Mouse (Mus musculus): Measurements from ENCODE around the gene Cdc42bpb. TPM values are rescaled to one million over a fixed set of nuclear protein-coding genes. Genes with fewer than 3 reads are reported as not detected.
A peak's percentile ranks its signal among the peaks of the same experiment; 100 is the strongest.

Cdc42bpb gene
- under 1 TPM; 0.32 to 0.43 TPM for polyA plus RNA-seq (2017; shearing (Covaris generic))

GRCm38 (mm10) chr12:111377376-111377973, at the start of gene Cdc42bpb:
Cdc42bpb (minus strand) TSS chr12:111377718.
- no peak for ATAC-seq

- peak; percentile 43 for ATAC-seq
These were observed 48.4 kb upstream of the Cdc42bpb start for GRCm38 (mm10) chr12:111425789-111426460.

- ATAC-seq, result no peak
These were observed 47.7 kb upstream of the Cdc42bpb start for GRCm38 (mm10) chr12:111425258-111425657.

GRCm38 (mm10) chr12:111424547-111424946, 47.0 kb upstream of the Cdc42bpb start:
- no peak for ATAC-seq

GRCm38 (mm10) chr12:111423570-111424129, 46.1 kb upstream of the Cdc42bpb start:
- ATAC-seq, result no peak

- no peak for ATAC-seq
These were observed 45.3 kb upstream of the Cdc42bpb start for GRCm38 (mm10) chr12:111422852-111423251.

GRCm38 (mm10) chr12:111420946-111421709, 43.6 kb upstream of the Cdc42bpb start:
- ATAC-seq, result no peak

GRCm38 (mm10) chr12:111419918-111420317, 42.4 kb upstream of the Cdc42bpb start:
- ATAC-seq, result no peak

- no peak for ATAC-seq
These were observed 39.6 kb upstream of the Cdc42bpb start, which contains the start of gene Exoc3l4 for GRCm38 (mm10) chr12:111416921-111417779. Exoc3l4 (plus strand) TSS chr12:111417017.

- no peak for ATAC-seq
These were observed 35.8 kb upstream of the Cdc42bpb start for GRCm38 (mm10) chr12:111413300-111413699.

GRCm38 (mm10) chr12:111412581-111413284, 35.2 kb upstream of the Cdc42bpb start:
- no peak for ATAC-seq

- no peak for ATAC-seq
These were observed 34.3 kb upstream of the Cdc42bpb start for GRCm38 (mm10) chr12:111411631-111412355.

- ATAC-seq, result no peak
These were observed 32.1 kb upstream of the Cdc42bpb start for GRCm38 (mm10) chr12:111409583-111409982.

- ATAC-seq, result no peak
These were observed 29.1 kb upstream of the Cdc42bpb start, which contains the start of gene Lbhd2 for GRCm38 (mm10) chr12:111406622-111407021. Lbhd2 (plus strand) TSS chr12:111406809.

GRCm38 (mm10) chr12:111404880-111405279, 27.4 kb upstream of the Cdc42bpb start:
- no peak for ATAC-seq

GRCm38 (mm10) chr12:111401454-111402184, 24.1 kb upstream of the Cdc42bpb start:
- no peak for ATAC-seq

- no peak for ATAC-seq
These were observed 19.5 kb upstream of the Cdc42bpb start for GRCm38 (mm10) chr12:111396997-111397396.

- no peak for ATAC-seq
These were observed 16.5 kb upstream of the Cdc42bpb start for GRCm38 (mm10) chr12:111394008-111394407.

GRCm38 (mm10) chr12:111387146-111387545, 9.6 kb upstream of the Cdc42bpb start:
- ATAC-seq, result no peak

GRCm38 (mm10) chr12:111386642-111387120, 9.2 kb upstream of the Cdc42bpb start:
- no peak for ATAC-seq
